Mouse (Mus musculus) stomach, postnatal 0 days (tissue): ENCODE measurements around the gene Atp7a.

Source experiments
- CTCF ChIP-seq: IDR thresholded peaks from 2 replicates; pipeline ENCODE4 v1.5.1; 2016; ENCODE audit warnings: antibody characterized with exemption, low read depth, mild to moderate bottlenecking, moderate library complexity
- EP300 ChIP-seq: optimal IDR thresholded peaks from 2 replicates; pipeline ENCODE3; 2016; ENCODE audit warnings: antibody characterized with exemption

DNA sequence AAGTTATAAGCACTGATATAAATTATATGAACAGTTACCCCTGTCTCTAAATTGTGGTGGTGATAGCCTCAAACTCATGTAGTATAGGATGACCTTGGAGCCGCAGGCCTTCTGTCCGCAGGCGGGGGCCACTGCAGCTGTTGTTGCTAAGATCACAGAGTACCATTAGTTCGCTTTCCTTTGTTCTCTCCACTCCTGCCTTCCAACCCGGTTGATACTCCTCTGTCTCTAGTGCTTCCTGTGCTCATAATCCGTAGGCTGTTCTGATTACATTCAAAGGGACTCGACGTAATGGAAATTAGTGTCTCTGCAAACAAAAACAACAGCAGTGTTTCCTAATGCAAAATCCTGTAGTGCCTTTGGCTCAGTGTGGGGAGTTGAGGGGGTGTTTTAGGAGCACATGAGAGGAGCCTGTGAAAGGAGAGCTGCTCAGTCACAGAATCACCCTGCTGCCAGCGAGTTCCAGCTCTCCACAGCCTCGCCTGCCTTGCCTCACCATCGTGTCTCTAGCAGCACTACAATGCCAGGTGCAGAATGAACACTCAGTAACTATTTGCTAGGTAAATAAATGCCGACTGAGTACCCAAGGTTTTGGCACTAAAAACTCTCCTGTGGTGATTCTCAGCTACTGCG lies 53.9 kb downstream of the Atp7a start:
- TF ChIP-seq CTCF (no peak), EP300 (no peak)
